ENCODE assay signal across 24 mouse cellular contexts in the genomic region with DNA sequence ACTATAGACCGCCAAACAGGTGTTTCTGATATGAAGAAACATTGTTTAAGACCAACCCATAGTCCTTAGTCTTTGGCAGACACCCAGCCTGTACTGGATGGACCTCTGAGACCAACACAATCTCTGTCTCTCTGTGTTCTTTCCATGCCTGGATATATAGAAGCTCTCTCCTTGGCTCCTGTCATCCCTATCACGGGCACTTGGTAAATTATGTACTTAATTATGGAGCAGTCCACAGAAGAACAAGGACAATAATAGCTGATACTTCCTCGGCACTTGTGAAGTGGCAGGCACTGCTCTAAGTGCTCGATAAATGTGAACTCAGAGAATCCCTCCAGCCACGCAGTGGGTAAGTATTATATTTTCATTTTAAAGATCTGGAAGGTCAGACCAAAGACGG.
DNase-seq lines count a peak whose midpoint lies in the region; ATAC-seq lines count a peak whose summit lies in the region.
"Had no signal": no experiment of that assay in that cellular context is flagged by ENCODE, and none has a peak within 500 bp of the region (broad histone marks: within the 10 kb centered on the region; RNA-seq: fewer than 3 reads in every experiment).

No protein-coding gene starts in this region.

- H3K27ac ChIP-seq in heart, embryonic 12.5 days (ENCODE audit: poor library complexity, severe bottlenecking): peak overlapping the region; percentile 58
- peak overlapping the region; percentile 57 for H3K27ac ChIP-seq in heart, embryonic 15.5 days
- H3K27ac ChIP-seq in limb, embryonic 15.5 days: 0 out of 2 replicates have a peak overlapping the region, but pooled peaks have one; percentile 7
- H3K27ac ChIP-seq in limb, embryonic 10.5 days: no peak overlapping the region
- H3K27ac ChIP-seq: embryonic facial prominence, embryonic 12.5 days; embryonic facial prominence, embryonic 15.5 days; gastrocnemius, adult 2 months; hindbrain, embryonic 10.5 days; hindbrain, embryonic 13.5 days; intestine, embryonic 15.5 days had no signal

- no peak overlapping the region for H3K4me3 ChIP-seq in heart, embryonic 12.5 days
- no peak overlapping the region for H3K4me3 ChIP-seq in heart, embryonic 15.5 days
- no peak overlapping the region for H3K4me3 ChIP-seq in limb, embryonic 15.5 days
- no peak overlapping the region for H3K4me3 ChIP-seq in limb, embryonic 10.5 days
- H3K4me3 ChIP-seq: embryonic facial prominence, embryonic 12.5 days; embryonic facial prominence, embryonic 15.5 days; gastrocnemius, adult 2 months; hindbrain, embryonic 10.5 days; hindbrain, embryonic 13.5 days; intestine, embryonic 15.5 days had no signal

- 38% methylated on average over 6 of the region's 6 CpGs for WGBS in heart, embryonic 12.5 days
- WGBS in heart, embryonic 15.5 days: 36% methylated on average over 6 of the region's 6 CpGs
- WGBS in limb, embryonic 15.5 days: 58% methylated on average over 6 of the region's 6 CpGs
- WGBS in limb, embryonic 10.5 days: 70% methylated on average over 6 of the region's 6 CpGs

- no peak for ATAC-seq in heart, embryonic 12.5 days (ENCODE audit: insufficient number of reproducible peaks, low FRiP score)
- no peak for ATAC-seq in heart, embryonic 15.5 days (replicated peaks; ENCODE audit: insufficient number of reproducible peaks, insufficient read depth, low FRiP score, low read depth)
- no peak for ATAC-seq in limb, embryonic 15.5 days (ENCODE audit: insufficient number of reproducible peaks, low FRiP score, low TSS enrichment, low read depth)
- ATAC-seq: forebrain, embryonic 14.5 days; forebrain, postnatal 0 days; hindbrain, embryonic 16.5 days; intestine, embryonic 15.5 days had no signal

- H3K4me1 ChIP-seq in heart, embryonic 12.5 days (replicated peaks): peaks cover 67% of the 10 kb centered on the region
- peaks cover 56% of the 10 kb centered on the region for H3K4me1 ChIP-seq in heart, embryonic 15.5 days (replicated peaks)
- H3K4me1 ChIP-seq in limb, embryonic 15.5 days: peaks cover 19% of the 10 kb centered on the region
- H3K4me1 ChIP-seq in limb, embryonic 10.5 days: peaks cover 9% of the 10 kb centered on the region
- H3K4me1 ChIP-seq: hindbrain, embryonic 13.5 days; intestine, embryonic 15.5 days had no signal

- no peaks in the 10 kb centered on the region for H3K27me3 ChIP-seq in heart, embryonic 12.5 days (replicated peaks)
- no peaks in the 10 kb centered on the region for H3K27me3 ChIP-seq in heart, embryonic 15.5 days
- H3K27me3 ChIP-seq in limb, embryonic 15.5 days: no peaks in the 10 kb centered on the region
- no peaks in the 10 kb centered on the region for H3K27me3 ChIP-seq in limb, embryonic 10.5 days (ENCODE audit: low read depth, poor library complexity, severe bottlenecking)
- H3K27me3 ChIP-seq: embryonic facial prominence, embryonic 12.5 days; embryonic facial prominence, embryonic 15.5 days; hindbrain, embryonic 13.5 days; intestine, embryonic 15.5 days had no signal

- H3K9ac ChIP-seq in heart, embryonic 12.5 days: no peak overlapping the region
- H3K9ac ChIP-seq in heart, embryonic 15.5 days: no peak overlapping the region
- H3K9ac ChIP-seq in limb, embryonic 15.5 days: no peak overlapping the region
- H3K9ac ChIP-seq: embryonic facial prominence, embryonic 12.5 days; embryonic facial prominence, embryonic 15.5 days; forebrain, postnatal 0 days; hindbrain, embryonic 13.5 days; intestine, embryonic 15.5 days had no signal

- no peak for DNase-seq in heart, adult 11 months
- DNase-seq in heart, postnatal 25 days (ENCODE audit: low spot score): no peak
- DNase-seq in limb, embryonic 10.5 days (ENCODE audit: low spot score): no peak
- DNase-seq: adrenal gland, adult 2 months; adrenal gland, postnatal 14 days; cerebellum, adult 11 months; cerebellum, adult 2 months; cerebellum, adult 9-11 months; cerebellum, postnatal 25 days; forebrain, postnatal 0 days; gastrocnemius, adult 2 months; gastrocnemius, postnatal 14 days; kidney, adult 11 months; kidney, adult 8-10 months had no signal

- intact Hi-C loops in heart, postnatal 25 days (cut with DNase I): loop anchor here (5.0 kb wide), 1 partner anchor 78 kb away; no protein-coding TSS in a partner anchor

- H3K36me3 ChIP-seq in heart, embryonic 12.5 days: peaks cover 48% of the 10 kb centered on the region
- no peaks in the 10 kb centered on the region; the same call in 1 of the 2 replicates for H3K36me3 ChIP-seq in heart, embryonic 15.5 days
- peaks cover 11% of the 10 kb centered on the region; the same call in 1 of the 2 replicates for H3K36me3 ChIP-seq in limb, embryonic 15.5 days
- H3K36me3 ChIP-seq in limb, embryonic 10.5 days: peaks cover 11% of the 10 kb centered on the region; the same call in 1 of the 2 replicates
- H3K36me3 ChIP-seq: hindbrain, embryonic 10.5 days; hindbrain, embryonic 13.5 days; intestine, embryonic 15.5 days had no signal

- H3K9me3 ChIP-seq in heart, embryonic 12.5 days (replicated peaks): no peaks in the 10 kb centered on the region
- no peaks in the 10 kb centered on the region for H3K9me3 ChIP-seq in heart, embryonic 15.5 days (replicated peaks)
- no peaks in the 10 kb centered on the region for H3K9me3 ChIP-seq in limb, embryonic 15.5 days
- H3K9me3 ChIP-seq in limb, embryonic 10.5 days (replicated peaks): no peaks in the 10 kb centered on the region
- H3K9me3 ChIP-seq: embryonic facial prominence, embryonic 12.5 days; hindbrain, embryonic 10.5 days; hindbrain, embryonic 13.5 days; intestine, embryonic 15.5 days had no signal

- 0 out of 2 replicates have a peak overlapping the region, but pooled peaks have one; percentile 8 for H3K4me2 ChIP-seq in heart, embryonic 12.5 days
- H3K4me2 ChIP-seq in heart, embryonic 15.5 days: peak overlapping the region; percentile 17; the same call in 1 of the 2 replicates
- no peak overlapping the region for H3K4me2 ChIP-seq in limb, embryonic 15.5 days
- H3K4me2 ChIP-seq: embryonic facial prominence, embryonic 12.5 days; embryonic facial prominence, embryonic 15.5 days; hindbrain, embryonic 13.5 days; intestine, embryonic 15.5 days had no signal
